Mouse (Mus musculus): ENCODE results near the gene Me1. TPM values are rescaled to one million over a fixed set of nuclear protein-coding genes. Genes with fewer than 3 reads are reported as not detected.

The Me1 gene
- polyA plus RNA-seq, 1 experiment from 2014 or later = 21.7 TPM

DNA sequence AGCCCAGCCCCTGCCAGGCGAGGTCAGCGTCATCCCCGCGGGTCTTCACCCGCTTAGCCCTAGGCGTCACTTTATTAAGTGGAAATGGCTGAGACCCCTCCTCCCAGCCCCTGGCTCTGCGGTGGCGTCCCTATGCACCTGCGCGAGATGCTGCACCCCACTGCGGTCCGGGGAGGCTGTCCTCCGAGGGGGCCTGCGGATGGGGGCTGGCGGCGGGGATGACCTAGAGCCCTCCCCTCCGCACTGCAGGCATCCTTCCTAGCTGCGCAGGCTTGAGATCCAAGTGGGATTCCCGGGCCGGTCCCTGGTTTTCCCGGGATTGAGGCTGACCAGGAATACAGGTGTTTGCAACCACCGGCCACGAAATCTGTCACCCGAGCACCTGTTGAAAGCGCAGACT is 123.6 kb downstream of the Me1 start:
- H3K4me1 ChIP-seq (replicated peaks; ENCODE audit: insufficient read depth, low read length) = no peaks in the 10 kb centered on the region
- no peak for TF ChIP-seq CTCF (IDR thresholded peaks at IDR 0.05; ENCODE audit: low read depth)
- WGBS = 1% methylated on average over 25 of the region's 25 CpGs
- peak overlapping the region; percentile 58 for H3K9ac ChIP-seq (ENCODE audit: low read depth, low read length)
- H3K4me3 ChIP-seq (replicated peaks; ENCODE audit: low read depth, low read length) = peak overlapping the region; percentile 78
- H3K9me3 ChIP-seq (replicated peaks; ENCODE audit: low read length) = no peaks in the 10 kb centered on the region
- H3K27ac ChIP-seq = no peak overlapping the region
- ATAC-seq (replicated peaks; ENCODE audit: low FRiP score, low read depth) (no peak; the same call in none of the 2 replicates), DNase-seq (ENCODE audit: low spot score) (no peak)
- H3K27me3 ChIP-seq (ENCODE audit: insufficient read depth, low read length) = no peaks in the 10 kb centered on the region
- no peaks in the 10 kb centered on the region for H3K36me3 ChIP-seq (ENCODE audit: insufficient read depth, low read length)
- peak overlapping the region; percentile 100 for H3K4me2 ChIP-seq (ENCODE audit: low read length)

DNA sequence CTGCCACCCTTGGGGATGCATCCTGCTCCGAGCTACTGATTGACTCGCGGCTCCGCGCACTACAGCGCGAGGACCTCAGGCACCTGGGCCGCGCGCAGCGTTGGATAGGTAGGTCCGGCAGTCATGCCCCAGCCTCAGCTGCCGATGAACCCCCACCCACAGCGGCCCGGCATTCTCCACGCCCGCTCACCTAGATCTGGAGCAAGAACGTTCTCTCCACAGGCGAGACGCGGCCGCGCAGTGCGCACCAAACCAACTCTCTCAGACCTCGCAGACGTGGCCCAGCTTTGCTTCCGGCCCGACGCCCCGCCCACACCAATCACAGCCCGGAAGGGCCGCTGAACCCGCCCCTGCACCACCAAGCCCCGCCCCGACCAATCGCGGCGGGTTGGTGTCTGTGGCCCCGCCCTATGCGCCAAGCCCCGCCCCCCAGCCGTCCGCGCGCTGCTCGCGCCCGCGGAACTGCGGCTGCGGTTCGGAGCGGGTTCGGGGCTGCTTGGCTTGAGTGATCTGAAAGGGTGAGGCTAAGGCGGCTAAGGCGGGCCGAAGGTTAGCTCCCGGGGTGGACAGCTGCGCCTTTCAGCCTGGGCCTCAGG is 124.1 kb downstream of the Me1 start, which contains the start of the genes Pgm3 and Rwdd2a:
Gene Pgm3, minus strand, starts transcription at position 303 of the 596 bp plus-strand sequence.
Gene Rwdd2a, plus strand, starts transcription at position 452 of the 596 bp plus-strand sequence.
- Histone ChIP-seq H3K9me3 (replicated peaks; ENCODE audit: low read length) (no peaks in the 10 kb centered on the region), H3K36me3 (ENCODE audit: insufficient read depth, low read length) (0 out of 2 replicates have a peak, but pooled peaks cover 3% of the 10 kb centered on the region), H3K4me1 (replicated peaks; ENCODE audit: insufficient read depth, low read length) (no peaks in the 10 kb centered on the region), H3K27ac (peak within 1 kb of the TSS; percentile 74; the same call in 1 of the 2 replicates), H3K4me3 (replicated peaks; ENCODE audit: low read depth, low read length) (peak within 1 kb of the TSS; percentile 78), H3K9ac (ENCODE audit: low read depth, low read length) (peak within 1 kb of the TSS; percentile 60), H3K4me2 (ENCODE audit: low read length) (peak within 1 kb of the TSS; percentile 100), H3K27me3 (ENCODE audit: insufficient read depth, low read length) (no peaks in the 10 kb centered on the region)
- no peak for TF ChIP-seq CTCF (IDR thresholded peaks at IDR 0.05; ENCODE audit: low read depth)
- ATAC-seq (replicated peaks; ENCODE audit: low FRiP score, low read depth) (peak; percentile 99), DNase-seq (ENCODE audit: low spot score) (peak; percentile 96)
- under 1% methylated on average over 59 of the region's 59 CpGs for WGBS

DNA sequence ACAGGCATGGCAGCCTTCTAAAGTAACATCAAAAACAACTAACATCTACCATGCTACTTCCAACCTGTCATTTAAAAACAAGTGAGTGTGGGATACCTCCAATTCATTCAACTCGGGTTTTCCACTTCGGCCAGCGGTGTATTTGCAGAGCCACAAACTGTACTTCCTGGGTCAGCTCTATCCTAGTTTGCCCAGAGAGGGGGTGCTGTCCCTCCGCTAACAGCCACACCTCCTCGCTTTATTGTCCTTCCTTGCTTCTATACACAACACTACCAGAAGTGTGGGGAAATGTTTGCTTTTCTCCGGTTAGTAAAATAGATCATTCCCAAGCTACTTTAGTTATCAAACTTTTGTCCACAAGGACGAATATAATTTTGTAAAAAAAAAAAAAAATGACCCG is 124.8 kb downstream of the Me1 start:
- no peak for ATAC-seq (replicated peaks; ENCODE audit: low FRiP score, low read depth)
- WGBS = 7% methylated on average over 8 of the region's 8 CpGs
- peak; percentile 17; the same call in 1 of the 2 replicates for TF ChIP-seq CTCF (IDR thresholded peaks at IDR 0.05; ENCODE audit: low read depth)

DNA sequence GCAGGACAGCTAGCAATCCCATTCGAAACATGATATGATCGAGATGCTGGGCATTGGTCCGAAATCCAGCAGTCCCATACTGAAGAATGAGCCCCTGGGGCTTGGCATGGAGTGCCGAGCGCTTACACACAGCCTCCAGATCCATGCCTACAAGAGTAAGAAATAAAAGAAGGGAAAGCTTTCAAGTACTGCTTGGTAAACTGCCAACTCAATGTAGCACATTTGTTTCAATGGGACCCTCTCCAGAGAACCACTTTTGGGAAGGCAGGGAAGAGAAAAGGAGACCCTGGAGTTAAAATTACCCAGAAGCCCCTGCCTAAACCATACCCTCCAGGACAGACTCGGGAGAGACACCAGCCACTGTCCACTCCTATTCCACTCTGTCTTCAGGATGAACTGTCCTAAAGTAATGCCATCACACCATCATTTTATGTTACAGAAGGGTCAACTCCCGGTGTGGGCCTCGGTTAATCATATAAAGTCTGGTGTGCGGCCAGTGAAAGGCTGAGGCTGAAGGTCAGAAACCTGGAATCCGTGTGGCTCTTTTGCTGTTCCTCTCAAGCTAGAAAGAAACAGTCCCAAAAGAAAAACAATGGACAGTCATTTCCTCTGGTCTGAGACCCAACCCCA is 125.4 kb downstream of the Me1 start:
- ATAC-seq (replicated peaks; ENCODE audit: low FRiP score, low read depth) = no peak
- Histone ChIP-seq H3K36me3 (ENCODE audit: insufficient read depth, low read length) (0 out of 2 replicates have a peak, but pooled peaks cover 7% of the 10 kb centered on the region), H3K9ac (ENCODE audit: low read depth, low read length) (no peak overlapping the region), H3K4me1 (replicated peaks; ENCODE audit: insufficient read depth, low read length) (no peaks in the 10 kb centered on the region), H3K4me3 (replicated peaks; ENCODE audit: low read depth, low read length) (peak overlapping the region; percentile 78; the same call in 1 of the 2 replicates), H3K4me2 (ENCODE audit: low read length) (peak overlapping the region; percentile 75), H3K27me3 (ENCODE audit: insufficient read depth, low read length) (no peaks in the 10 kb centered on the region), H3K27ac (no peak overlapping the region), H3K9me3 (replicated peaks; ENCODE audit: low read length) (no peaks in the 10 kb centered on the region)
- WGBS = 64% methylated on average over 10 of the region's 10 CpGs
- no peak for TF ChIP-seq CTCF (IDR thresholded peaks at IDR 0.05; ENCODE audit: low read depth)
- peak; percentile 16 for DNase-seq (ENCODE audit: low spot score)

More for the DNA sequence above, 124.8 kb downstream of the Me1 start:
- no peaks in the 10 kb centered on the region for H3K9me3 ChIP-seq (replicated peaks; ENCODE audit: low read length)
- DNase-seq (ENCODE audit: low spot score) = peak; percentile 40
- H3K4me3 ChIP-seq (replicated peaks; ENCODE audit: low read depth, low read length) = peak overlapping the region; percentile 78
- H3K4me2 ChIP-seq (ENCODE audit: low read length) = peak overlapping the region; percentile 75
- H3K27me3 ChIP-seq (ENCODE audit: insufficient read depth, low read length) = no peaks in the 10 kb centered on the region
- H3K9ac ChIP-seq (ENCODE audit: low read depth, low read length) = no peak overlapping the region
- no peak overlapping the region for H3K27ac ChIP-seq
- no peaks in the 10 kb centered on the region for H3K4me1 ChIP-seq (replicated peaks; ENCODE audit: insufficient read depth, low read length)
- H3K36me3 ChIP-seq (ENCODE audit: insufficient read depth, low read length) = 0 out of 2 replicates have a peak, but pooled peaks cover 5% of the 10 kb centered on the region

DNA sequence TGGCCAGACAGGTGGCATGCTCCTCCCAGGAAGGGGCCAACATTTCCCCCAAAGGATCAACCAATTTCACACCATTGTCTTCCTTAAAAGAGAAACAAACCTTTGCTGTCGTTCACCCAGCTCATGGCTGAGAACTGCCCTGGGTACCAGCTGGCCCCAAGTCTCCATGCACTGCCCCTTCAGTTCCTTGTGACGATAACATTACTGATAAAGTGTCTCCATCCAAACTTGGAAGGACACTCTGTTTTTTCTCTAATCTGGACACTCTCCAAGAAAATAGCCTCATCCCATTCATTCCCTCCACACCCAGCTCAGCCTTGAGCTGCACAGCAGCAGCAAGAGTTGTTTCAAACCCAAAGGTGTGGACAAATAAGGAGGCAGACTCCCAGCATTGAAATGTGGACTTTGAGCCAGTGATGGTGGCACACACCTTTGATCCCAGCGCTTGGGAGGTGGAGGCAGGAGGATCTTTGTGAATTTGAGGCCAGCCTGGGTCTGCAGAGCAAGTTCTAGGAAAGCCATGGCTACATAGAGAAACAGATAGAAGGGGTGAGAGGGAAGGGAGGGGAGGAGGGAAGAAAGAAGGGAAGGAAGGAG is 126.3 kb downstream of the Me1 start:
- 87% methylated on average over 3 of the region's 3 CpGs for WGBS
- no peaks in the 10 kb centered on the region for H3K9me3 ChIP-seq (replicated peaks; ENCODE audit: low read length)
- no peak overlapping the region for H3K27ac ChIP-seq
- TF ChIP-seq CTCF (IDR thresholded peaks at IDR 0.05; ENCODE audit: low read depth) = no peak
- H3K4me1 ChIP-seq (replicated peaks; ENCODE audit: insufficient read depth, low read length) = no peaks in the 10 kb centered on the region
- no peaks in the 10 kb centered on the region for H3K27me3 ChIP-seq (ENCODE audit: insufficient read depth, low read length)
- ATAC-seq (replicated peaks; ENCODE audit: low FRiP score, low read depth) = no peak
- H3K36me3 ChIP-seq (ENCODE audit: insufficient read depth, low read length) = 0 out of 2 replicates have a peak, but pooled peaks cover 14% of the 10 kb centered on the region
- H3K9ac ChIP-seq (ENCODE audit: low read depth, low read length) = no peak overlapping the region
- no peak overlapping the region for H3K4me2 ChIP-seq (ENCODE audit: low read length)
- no peak for DNase-seq (ENCODE audit: low spot score)
- no peak overlapping the region for H3K4me3 ChIP-seq (replicated peaks; ENCODE audit: low read depth, low read length)

DNA sequence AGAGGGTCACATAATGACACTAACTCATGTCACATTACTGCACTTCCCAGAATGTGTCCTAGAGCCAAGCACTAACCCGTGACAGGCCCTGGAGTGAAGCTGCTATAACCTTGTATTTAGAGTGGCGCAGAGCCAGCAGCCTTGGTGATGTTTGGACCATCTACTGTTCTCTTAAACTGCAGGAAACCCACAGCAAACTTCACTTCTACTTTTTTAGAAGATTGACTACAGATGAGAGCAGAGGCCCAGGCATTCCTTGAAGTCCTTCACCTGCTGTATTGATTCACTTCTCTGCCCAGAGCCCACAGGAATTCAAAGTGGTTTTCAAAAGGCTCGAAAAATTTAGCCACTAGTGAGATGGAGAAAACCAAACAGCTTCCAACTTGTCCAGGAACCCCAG is 135.2 kb downstream of the Me1 start:
- Histone ChIP-seq H3K36me3 (ENCODE audit: insufficient read depth, low read length) (peaks cover 56% of the 10 kb centered on the region; the same call in 1 of the 2 replicates), H3K9ac (ENCODE audit: low read depth, low read length) (no peak overlapping the region), H3K9me3 (replicated peaks; ENCODE audit: low read length) (no peaks in the 10 kb centered on the region), H3K4me1 (replicated peaks; ENCODE audit: insufficient read depth, low read length) (no peaks in the 10 kb centered on the region), H3K4me2 (ENCODE audit: low read length) (no peak overlapping the region), H3K4me3 (replicated peaks; ENCODE audit: low read depth, low read length) (no peak overlapping the region), H3K27me3 (ENCODE audit: insufficient read depth, low read length) (no peaks in the 10 kb centered on the region), H3K27ac (no peak overlapping the region)
- no peak for TF ChIP-seq CTCF (IDR thresholded peaks at IDR 0.05; ENCODE audit: low read depth)
- WGBS = 57% methylated on average over 3 of the region's 3 CpGs
- DNase-seq (ENCODE audit: low spot score) (peak; percentile 22), ATAC-seq (replicated peaks; ENCODE audit: low FRiP score, low read depth) (no peak)
